14 mouse cellular contexts compared by ENCODE assay signal in genomic region chr9:74846867-74847830, GRCm38 (mm10). TPM values are rescaled to one million over a fixed set of nuclear protein-coding genes. Genes with fewer than 3 reads are reported as not detected.
DNase-seq lines count a peak whose midpoint lies in the region; ATAC-seq and TF ChIP-seq lines count a peak whose summit lies in the region.
"Had no signal": no experiment of that assay in that cellular context is flagged by ENCODE, and none has a peak within 500 bp of the region (broad histone marks: within the 10 kb centered on the region; RNA-seq: fewer than 3 reads in every experiment).

No protein-coding gene starts in this region.

- DNase-seq in heart, adult 9 months (ENCODE audit: low spot score in 2 of 2) = no peak
- peak; percentile 27 for DNase-seq in brain, embryonic 14.5 days (ENCODE audit: low read depth)
- peak; percentile 38 for DNase-seq in midbrain, embryonic 14.5 days
- no peak for DNase-seq in cerebellum, adult 2 months
- DNase-seq in cerebellum, adult 11 months = no peak
- no peak for DNase-seq in ovary, postnatal 36 days (ENCODE audit: low spot score)
- DNase-seq: adrenal gland, adult 2 months; kidney, adult 2 months; thymus, postnatal 4 days had no signal

- H3K27ac ChIP-seq in heart, embryonic 11.5 days (ENCODE audit: low read depth, low read length) = no peak overlapping the region
- no peak overlapping the region for H3K27ac ChIP-seq in forebrain, embryonic 15.5 days (replicated peaks)
- no peak overlapping the region for H3K27ac ChIP-seq in midbrain, embryonic 14.5 days (replicated peaks; ENCODE audit: low read depth, low read length)
- no peak overlapping the region for H3K27ac ChIP-seq in cerebellum, adult 2 months (ENCODE audit: insufficient read depth, low read length)
- H3K27ac ChIP-seq: embryonic facial prominence, embryonic 13.5 days; liver, embryonic 15.5 days had no signal

- peaks cover 7% of the 10 kb centered on the region for H3K4me1 ChIP-seq in heart, embryonic 11.5 days (ENCODE audit: control insufficient read depth, insufficient read depth, low read length)
- H3K4me1 ChIP-seq in forebrain, embryonic 15.5 days = peaks cover 17% of the 10 kb centered on the region
- peaks cover 13% of the 10 kb centered on the region for H3K4me1 ChIP-seq in midbrain, embryonic 14.5 days (ENCODE audit: control insufficient read depth, insufficient read depth, low read length)
- no peaks in the 10 kb centered on the region for H3K4me1 ChIP-seq in cerebellum, adult 2 months (ENCODE audit: control insufficient read depth, insufficient read depth, low read length)

- H3K27me3 ChIP-seq in heart, embryonic 11.5 days (ENCODE audit: control insufficient read depth, insufficient read depth, low read length) = peaks cover 71% of the 10 kb centered on the region
- peaks cover 56% of the 10 kb centered on the region for H3K27me3 ChIP-seq in forebrain, embryonic 15.5 days
- H3K27me3 ChIP-seq in midbrain, embryonic 14.5 days (ENCODE audit: control insufficient read depth, insufficient read depth, low read length) = peaks cover 49% of the 10 kb centered on the region
- peaks cover 19% of the 10 kb centered on the region; the same call in 1 of the 2 replicates for H3K27me3 ChIP-seq in cerebellum, adult 2 months (ENCODE audit: control insufficient read depth, insufficient read depth, low read length)

- TF ChIP-seq POLR2A in brain, embryonic 14.5 days (IDR thresholded peaks at IDR 0.05; ENCODE audit: borderline replicate concordance, extremely low read depth, insufficient read depth, insufficient read length, poor library complexity, severe bottlenecking) = no peak
- no peak for TF ChIP-seq POLR2A in cerebellum, adult 2 months (IDR thresholded peaks at IDR 0.05; ENCODE audit: borderline replicate concordance, insufficient read depth, low read length)

- no peak overlapping the region for H3K9ac ChIP-seq in heart, embryonic 11.5 days (ENCODE audit: low read depth, low read length)
- no peak overlapping the region for H3K9ac ChIP-seq in forebrain, embryonic 15.5 days (replicated peaks)
- H3K9ac ChIP-seq in midbrain, embryonic 14.5 days (replicated peaks; ENCODE audit: low read length) = no peak overlapping the region
- H3K9ac ChIP-seq: embryonic facial prominence, embryonic 13.5 days; liver, embryonic 15.5 days had no signal

- TF ChIP-seq CTCF in brain, embryonic 14.5 days (IDR thresholded peaks at IDR 0.05; ENCODE audit: borderline replicate concordance, extremely low read depth, insufficient read depth, insufficient read length) = no peak
- TF ChIP-seq CTCF in cerebellum, adult 2 months (IDR thresholded peaks at IDR 0.05; ENCODE audit: borderline replicate concordance, insufficient read depth, low read depth, low read length) = no peak

- no peak for ATAC-seq in heart, embryonic 11.5 days (replicated peaks; ENCODE audit: insufficient number of reproducible peaks, low FRiP score, low TSS enrichment)
- peak; percentile 31; the same call in 1 of the 2 replicates for ATAC-seq in forebrain, embryonic 15.5 days (replicated peaks)
- peak; percentile 43; the same call in 1 of the 2 replicates for ATAC-seq in midbrain, embryonic 14.5 days (ENCODE audit: low FRiP score, low TSS enrichment)

- no peaks in the 10 kb centered on the region for H3K36me3 ChIP-seq in heart, embryonic 11.5 days (ENCODE audit: control insufficient read depth, insufficient read depth, low read length)
- H3K36me3 ChIP-seq in forebrain, embryonic 15.5 days = no peaks in the 10 kb centered on the region
- no peaks in the 10 kb centered on the region for H3K36me3 ChIP-seq in midbrain, embryonic 14.5 days (ENCODE audit: control insufficient read depth, insufficient read depth, low read length)
- H3K36me3 ChIP-seq: embryonic facial prominence, embryonic 13.5 days; liver, embryonic 15.5 days had no signal

- 0 out of 2 replicates have a peak overlapping the region, but pooled peaks have one; percentile 14 for H3K4me3 ChIP-seq in heart, embryonic 11.5 days (ENCODE audit: low read depth, low read length)
- H3K4me3 ChIP-seq in forebrain, embryonic 15.5 days = no peak overlapping the region
- H3K4me3 ChIP-seq in midbrain, embryonic 14.5 days (replicated peaks; ENCODE audit: low read depth, low read length) = no peak overlapping the region
- H3K4me3 ChIP-seq in cerebellum, adult 2 months (replicated peaks; ENCODE audit: insufficient read depth, low read depth, low read length) = no peak overlapping the region
- H3K4me3 ChIP-seq: embryonic facial prominence, embryonic 13.5 days had no signal

- no peak overlapping the region for H3K4me2 ChIP-seq in heart, embryonic 11.5 days
- no peak overlapping the region for H3K4me2 ChIP-seq in forebrain, embryonic 15.5 days (replicated peaks)
- H3K4me2 ChIP-seq in midbrain, embryonic 14.5 days (ENCODE audit: low read length) = no peak overlapping the region; the same call in 1 of the 2 replicates

- under 1% methylated on average over 33 of the region's 33 CpGs for WGBS in heart, embryonic 11.5 days (ENCODE audit: insufficient replicate concordance)
- WGBS in forebrain, embryonic 15.5 days = 5% methylated on average over 33 of the region's 33 CpGs
- 3% methylated on average over 33 of the region's 33 CpGs for WGBS in midbrain, embryonic 14.5 days
- 6% methylated on average over 33 of the region's 33 CpGs for WGBS in cerebellum, adult 2 months

- 0 out of 2 replicates have a peak, but pooled peaks cover 2% of the 10 kb centered on the region for H3K9me3 ChIP-seq in heart, embryonic 11.5 days (replicated peaks; ENCODE audit: control insufficient read depth, low read length)
- H3K9me3 ChIP-seq in forebrain, embryonic 15.5 days = no peaks in the 10 kb centered on the region
- peaks cover 5% of the 10 kb centered on the region; the same call in 1 of the 2 replicates for H3K9me3 ChIP-seq in midbrain, embryonic 14.5 days (ENCODE audit: control insufficient read depth, low read length)
- H3K9me3 ChIP-seq: liver, embryonic 15.5 days had no signal

RNA-seq across cellular contexts. Expression of gene Onecut1, which starts 14.6 kb away (rescaled TPM):
- polyA plus RNA-seq in heart, embryonic 11.5 days (2014; fragmentation: Nextera tagmentation; extraction: Ambion mirVana) = 0.10 TPM in 1 of 2 replicates, not detected in the other
- 2.2 and 5.8 TPM in 2 replicates for polyA plus RNA-seq in brain, embryonic 14.5 days (2012; rRNA removed)
- 0.47 and 1.3 TPM in 2 replicates for polyA plus RNA-seq in forebrain, embryonic 15.5 days (2015; fragmentation: Nextera tagmentation; extraction: Ambion mirVana)
- 7.6 and 9.1 TPM in 2 replicates for polyA plus RNA-seq in midbrain, embryonic 14.5 days (2014; fragmentation: Nextera tagmentation; extraction: Ambion mirVana)
- 0.21 and 0.22 TPM in 2 replicates for polyA plus RNA-seq in cerebellum, adult 2 months (2012; rRNA removed)
- polyA plus RNA-seq: embryonic facial prominence, embryonic 13.5 days; heart, embryonic 16.5 days; kidney, adult 2 months had no signal

Comparison
In these comparisons a context has a peak if more than half of its experiments do, and no peak if none do; other contexts are left out.
1. DNase-seq: peak in brain, embryonic 14.5 days (single experiment) and midbrain, embryonic 14.5 days (single experiment); none in heart, adult 9 months (0 of 2), cerebellum, adult 2 months (0 of 2), cerebellum, adult 11 months (single experiment) and ovary, postnatal 36 days (single experiment).